Mouse (Mus musculus): ENCODE measurements around the gene Nap1l5.

The Nap1l5 gene

GRCm38 (mm10) chr6:58856494-58856893, 50.4 kb downstream of the Nap1l5 start:
- in situ Hi-C loops (cut with MboI; ENCODE audit: low pct_unique_long_range_greater_than_20kb in 1 of 2, low sequenced_read_pairs in 2 of 2, unreplicated experiment in 1 of 2): no loop called here

- in situ Hi-C loops (cut with MboI; ENCODE audit: low pct_unique_long_range_greater_than_20kb in 1 of 2, low sequenced_read_pairs in 2 of 2, unreplicated experiment in 1 of 2): no loop called here
Measured at GRCm38 (mm10) chr6:58855676-58856367, 51.1 kb downstream of the Nap1l5 start.
